Mouse (Mus musculus) forebrain, embryonic 12.5 days (tissue): ENCODE data around the gene Xpo6. TPM values are rescaled to one million over a fixed set of nuclear protein-coding genes. Genes with fewer than 3 reads are reported as not detected.

Experiments used
- ATAC-seq: fragments of 200-750 bp; cut with Nextera tagmentation; 2 replicates; pipeline ENCODE4 v1.8.0; 2017; ENCODE audit warnings: moderate TSS enrichment; ENCODE audit not compliant: low FRiP score
- H3K27ac ChIP-seq: fragments of 300-500 bp; sonication (generic); 2 replicates; pipeline ENCODE4 v1.5.1; 2016; ENCODE audit warnings: mild to moderate bottlenecking
- H3K27me3 ChIP-seq: fragments of 300-500 bp; sonication (generic); 2 replicates; pipeline ENCODE4 v1.6.1; 2016; ENCODE audit warnings: mild to moderate bottlenecking
- H3K36me3 ChIP-seq: fragments of 300-500 bp; sonication (generic); replicated peaks from 2 replicates; pipeline ENCODE4 v1.6.1; 2016; ENCODE audit warnings: mild to moderate bottlenecking
- H3K4me1 ChIP-seq: fragments of 300-500 bp; sonication (generic); 2 replicates; pipeline ENCODE4 v1.6.1; 2016
- H3K4me2 ChIP-seq: fragments of 300-500 bp; sonication (generic); 2 replicates; pipeline ENCODE4 v1.6.1; 2016; ENCODE audit warnings: mild to moderate bottlenecking, moderate library complexity
- H3K4me3 ChIP-seq: fragments of 300-500 bp; sonication (generic); replicated peaks from 2 replicates; pipeline ENCODE4 v1.5.1; 2016; ENCODE audit warnings: mild to moderate bottlenecking
- H3K9ac ChIP-seq: fragments of 300-500 bp; sonication (generic); 2 replicates; pipeline ENCODE4 v1.6.1; 2016; ENCODE audit warnings: mild to moderate bottlenecking
- H3K9me3 ChIP-seq: fragments of 300-500 bp; sonication (generic); 2 replicates; pipeline ENCODE4 v1.6.1; 2016
- WGBS: fragments of 180-500 bp; shearing (Covaris S2); methylation state at CpG from one replicate; pipeline ENCODE4 v1.1.7; 2016; 5-methylcytosine and 5-hydroxymethylcytosine counted together
- polyA plus RNA-seq: library from polyadenylated mRNA; unstranded; fragments of >200 nt; fragmentation: Nextera tagmentation; extraction: Ambion mirVana; gene quantifications from 2 replicates; pipeline ENCODE4 v1.2.1, GENCODE M21; 2016

Gene Xpo6
- polyA plus RNA-seq, 1 experiment from 2014 or later, result 74.8 TPM

DNA sequence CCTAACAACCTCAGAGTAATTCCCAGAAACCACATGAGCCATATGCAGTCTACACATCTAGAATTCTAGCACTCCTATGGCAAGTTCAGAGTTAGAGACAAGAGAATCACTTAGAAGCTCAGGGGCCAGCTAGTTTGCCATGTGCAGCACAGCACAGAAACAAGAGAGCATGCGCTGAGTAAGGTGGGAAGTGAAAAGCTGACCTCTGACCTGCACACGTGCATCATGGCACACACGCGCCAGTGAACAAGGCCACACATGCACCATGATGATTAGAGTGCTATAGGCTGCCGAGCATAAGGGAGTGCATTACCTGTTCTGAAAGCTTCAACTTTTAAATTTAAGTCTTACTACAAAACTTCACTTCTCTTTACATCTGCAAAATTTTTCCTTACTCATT is 45.6 kb downstream of the Xpo6 start:
- 90% methylated on average over 5 of the region's 5 CpGs for WGBS

DNA sequence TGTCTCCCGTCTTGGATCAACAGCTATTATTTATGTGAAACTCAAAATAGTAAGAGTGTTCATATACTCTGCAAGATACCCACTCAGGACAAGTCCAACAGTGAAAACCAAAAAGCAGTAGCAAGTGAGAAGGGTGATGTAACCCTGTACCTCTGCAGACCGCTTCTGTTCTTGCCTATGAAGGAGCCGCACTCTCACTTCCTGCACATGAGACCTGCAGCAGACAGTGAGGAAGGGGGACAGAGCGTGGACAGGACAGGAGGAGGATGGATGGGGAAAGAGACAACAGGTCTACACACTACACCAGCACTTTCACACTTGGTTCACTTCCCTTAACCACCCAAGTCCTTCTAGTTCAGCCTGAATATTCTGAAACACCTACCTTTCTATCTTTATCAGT is 48.0 kb downstream of the Xpo6 start:
- H3K4me1 ChIP-seq, result no peaks in the 10 kb centered on the region
- no peak overlapping the region for H3K4me2 ChIP-seq
- H3K9me3 ChIP-seq, result no peaks in the 10 kb centered on the region
- 90% methylated on average over 4 of the region's 4 CpGs for WGBS
- H3K4me3 ChIP-seq, result no peak overlapping the region
- H3K9ac ChIP-seq, result no peak overlapping the region
- no peak for ATAC-seq
- H3K27ac ChIP-seq, result no peak overlapping the region
- H3K36me3 ChIP-seq, result peaks cover 78% of the 10 kb centered on the region
- H3K27me3 ChIP-seq, result no peaks in the 10 kb centered on the region

More for the DNA sequence above, 45.6 kb downstream of the Xpo6 start:
- Histone ChIP-seq H3K4me3 (no peak overlapping the region), H3K4me1 (no peaks in the 10 kb centered on the region), H3K27me3 (no peaks in the 10 kb centered on the region), H3K4me2 (no peak overlapping the region), H3K9me3 (no peaks in the 10 kb centered on the region), H3K36me3 (peaks cover 74% of the 10 kb centered on the region), H3K9ac (no peak overlapping the region), H3K27ac (no peak overlapping the region)
- no peak for ATAC-seq

DNA sequence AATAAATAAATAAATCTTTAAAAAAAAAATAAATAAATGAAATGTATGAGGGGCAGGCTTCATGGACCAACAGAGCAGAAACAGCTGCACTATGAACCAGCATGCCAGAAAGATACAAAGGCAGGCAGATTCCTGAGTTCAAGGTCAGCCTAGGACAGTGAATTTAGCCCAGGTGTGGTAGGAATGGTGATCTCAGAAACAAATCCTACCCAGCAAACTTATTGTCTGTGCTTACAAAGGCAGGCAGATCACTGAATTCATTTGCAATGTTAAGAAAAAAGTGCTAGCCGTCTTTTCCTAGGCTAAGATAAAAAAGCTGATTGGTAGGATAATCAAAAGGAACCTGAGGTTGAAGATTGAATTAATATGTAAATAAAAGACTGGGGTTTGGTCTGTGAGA is 54.1 kb downstream of the Xpo6 start:
- Histone ChIP-seq H3K27me3 (no peaks in the 10 kb centered on the region), H3K4me3 (no peak overlapping the region), H3K4me1 (no peaks in the 10 kb centered on the region), H3K9ac (no peak overlapping the region), H3K36me3 (peaks cover 61% of the 10 kb centered on the region), H3K4me2 (no peak overlapping the region), H3K9me3 (no peaks in the 10 kb centered on the region), H3K27ac (no peak overlapping the region)
- 76% methylated on average over 1 of the region's 1 CpGs for WGBS
- no peak for ATAC-seq

DNA sequence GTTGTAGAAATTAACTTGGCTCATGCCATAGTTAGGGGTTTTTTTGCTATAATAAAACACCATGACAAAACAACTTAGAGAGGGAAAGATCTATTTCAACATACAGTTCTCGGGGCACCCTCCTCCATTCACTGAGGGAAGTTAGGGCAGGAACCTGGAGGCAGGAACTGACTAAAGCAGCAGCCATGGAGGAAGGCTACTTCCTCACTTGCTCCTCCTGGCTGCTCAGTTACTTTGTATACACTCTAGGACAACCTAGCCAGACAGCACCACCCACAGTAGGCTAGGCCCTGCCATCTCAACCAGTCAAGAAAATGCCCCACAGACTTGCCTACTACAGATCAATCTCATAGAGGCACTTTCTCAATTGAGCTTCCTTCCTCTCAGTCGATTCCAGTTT is 55.9 kb downstream of the Xpo6 start:
- H3K27ac ChIP-seq, result no peak overlapping the region
- H3K4me3 ChIP-seq, result no peak overlapping the region
- H3K4me2 ChIP-seq, result no peak overlapping the region
- H3K27me3 ChIP-seq, result no peaks in the 10 kb centered on the region
- WGBS, result 87% methylated on average over 2 of the region's 2 CpGs
- no peak for ATAC-seq
- H3K9ac ChIP-seq, result no peak overlapping the region
- H3K36me3 ChIP-seq, result peaks cover 63% of the 10 kb centered on the region
- H3K4me1 ChIP-seq, result no peaks in the 10 kb centered on the region
- H3K9me3 ChIP-seq, result no peaks in the 10 kb centered on the region

- H3K27ac ChIP-seq, result no peak overlapping the region
- H3K4me3 ChIP-seq, result no peak overlapping the region
- H3K9ac ChIP-seq, result no peak overlapping the region
- no peaks in the 10 kb centered on the region for H3K9me3 ChIP-seq
- H3K36me3 ChIP-seq, result peaks cover 53% of the 10 kb centered on the region
- H3K4me2 ChIP-seq, result no peak overlapping the region
- WGBS, result 96% methylated on average over 5 of the region's 5 CpGs
- H3K27me3 ChIP-seq, result no peaks in the 10 kb centered on the region
- no peak for ATAC-seq
- H3K4me1 ChIP-seq, result no peaks in the 10 kb centered on the region
Observed at GRCm38 (mm10) chr7:126137850-126138249, 62.5 kb downstream of the Xpo6 start.

DNA sequence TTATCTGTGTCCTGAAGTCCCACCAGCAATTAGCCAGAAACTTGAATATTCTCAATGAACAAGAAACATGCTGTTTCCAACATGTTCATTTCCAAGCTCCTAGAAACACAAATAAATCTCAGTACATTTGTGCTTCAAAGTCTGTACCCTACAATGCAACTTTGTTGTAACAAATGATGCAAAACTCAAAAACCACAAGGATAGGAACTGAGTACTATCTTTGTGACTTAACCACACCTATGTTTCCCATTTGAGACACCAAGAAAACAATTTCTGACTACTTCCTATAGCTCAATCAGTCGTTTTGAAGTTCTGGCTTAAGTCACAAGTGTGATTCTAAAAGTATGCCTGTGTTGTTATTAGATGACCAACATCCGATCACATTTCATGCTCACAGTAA is 64.9 kb downstream of the Xpo6 start:
- no peaks in the 10 kb centered on the region for H3K9me3 ChIP-seq
- peaks cover 58% of the 10 kb centered on the region for H3K36me3 ChIP-seq
- no peaks in the 10 kb centered on the region for H3K27me3 ChIP-seq
- H3K4me1 ChIP-seq, result no peaks in the 10 kb centered on the region
- no peak overlapping the region for H3K9ac ChIP-seq
- ATAC-seq, result no peak
- H3K4me3 ChIP-seq, result no peak overlapping the region
- WGBS, result 88% methylated on average over 2 of the region's 2 CpGs
- H3K4me2 ChIP-seq, result no peak overlapping the region
- no peak overlapping the region for H3K27ac ChIP-seq

GRCm38 (mm10) chr7:126134634-126135321 is 65.5 kb downstream of the Xpo6 start:
- no peak for ATAC-seq
- H3K4me1 ChIP-seq, result no peaks in the 10 kb centered on the region
- no peak overlapping the region for H3K4me3 ChIP-seq
- H3K9me3 ChIP-seq, result no peaks in the 10 kb centered on the region
- no peak overlapping the region for H3K4me2 ChIP-seq
- no peak overlapping the region for H3K27ac ChIP-seq
- peaks cover 57% of the 10 kb centered on the region for H3K36me3 ChIP-seq
- 95% methylated on average over 4 of the region's 4 CpGs for whole genome bisulfite sequencing
- H3K9ac ChIP-seq, result no peak overlapping the region
- no peaks in the 10 kb centered on the region for H3K27me3 ChIP-seq

GRCm38 (mm10) chr7:126127673-126128072 is 72.6 kb downstream of the Xpo6 start:
- no peak overlapping the region for H3K4me2 ChIP-seq
- no peaks in the 10 kb centered on the region for H3K9me3 ChIP-seq
- H3K36me3 ChIP-seq, result peaks cover 68% of the 10 kb centered on the region
- H3K27me3 ChIP-seq, result no peaks in the 10 kb centered on the region
- no peak overlapping the region for H3K27ac ChIP-seq
- WGBS, result 83% methylated on average over 2 of the region's 2 CpGs
- no peak for ATAC-seq
- H3K4me1 ChIP-seq, result no peaks in the 10 kb centered on the region
- no peak overlapping the region for H3K9ac ChIP-seq
- no peak overlapping the region for H3K4me3 ChIP-seq

DNA sequence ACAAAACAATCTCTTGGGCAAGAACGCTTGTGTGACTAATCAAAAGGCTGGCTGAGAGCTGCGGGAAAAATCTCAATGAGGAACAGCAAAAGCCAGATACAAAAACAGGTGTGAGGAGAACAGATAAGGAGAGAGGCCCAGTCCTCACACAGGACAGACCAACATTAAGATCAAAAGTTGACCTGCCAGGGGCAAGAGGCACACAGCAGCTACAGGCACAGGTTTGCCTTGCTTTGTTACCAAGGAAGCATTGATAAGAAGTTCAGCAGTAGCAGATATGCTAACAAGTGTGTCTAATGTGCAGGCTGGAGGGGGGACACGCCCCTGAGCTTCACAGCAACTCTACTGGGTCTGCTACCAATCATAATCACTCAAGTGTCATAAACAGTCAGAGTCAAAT is 73.8 kb downstream of the Xpo6 start:
- Histone ChIP-seq H3K27me3 (no peaks in the 10 kb centered on the region), H3K36me3 (peaks cover 72% of the 10 kb centered on the region), H3K27ac (no peak overlapping the region), H3K4me1 (no peaks in the 10 kb centered on the region), H3K9ac (no peak overlapping the region), H3K9me3 (no peaks in the 10 kb centered on the region), H3K4me3 (no peak overlapping the region), H3K4me2 (no peak overlapping the region)
- 89% methylated on average over 3 of the region's 3 CpGs for WGBS
- no peak for ATAC-seq

- no peak for ATAC-seq
- Histone ChIP-seq H3K9me3 (no peaks in the 10 kb centered on the region), H3K9ac (no peak overlapping the region), H3K36me3 (peaks cover 72% of the 10 kb centered on the region), H3K27me3 (no peaks in the 10 kb centered on the region), H3K27ac (no peak overlapping the region), H3K4me3 (no peak overlapping the region), H3K4me1 (no peaks in the 10 kb centered on the region), H3K4me2 (no peak overlapping the region)
- 89% methylated on average over 4 of the region's 4 CpGs for WGBS
Observed at GRCm38 (mm10) chr7:126121533-126121932, 78.8 kb downstream of the Xpo6 start.

DNA sequence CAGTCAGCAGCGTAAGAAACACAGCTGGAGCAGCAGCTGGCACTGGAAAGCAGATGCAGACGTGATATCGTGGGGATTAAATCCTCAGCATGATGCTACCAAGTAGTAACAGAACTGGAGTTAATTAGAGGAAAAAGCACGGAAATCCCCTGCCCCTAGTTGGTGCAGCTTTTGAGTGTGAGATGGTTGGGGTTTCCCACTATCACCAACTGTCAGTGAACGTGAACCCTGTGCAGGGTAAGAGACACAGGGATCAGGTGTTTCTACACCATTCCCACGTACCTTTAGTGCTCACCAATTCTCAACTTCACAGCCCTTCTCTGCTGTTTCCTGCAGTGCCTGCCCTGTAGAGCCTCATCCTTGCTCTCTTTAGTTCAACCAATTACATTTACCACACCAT is 80.5 kb downstream of the Xpo6 start:
- no peak overlapping the region for H3K27ac ChIP-seq
- H3K9ac ChIP-seq, result no peak overlapping the region
- H3K4me3 ChIP-seq, result no peak overlapping the region
- H3K9me3 ChIP-seq, result no peaks in the 10 kb centered on the region
- WGBS, result 60% methylated on average over 6 of the region's 6 CpGs
- no peaks in the 10 kb centered on the region for H3K4me1 ChIP-seq
- no peaks in the 10 kb centered on the region for H3K27me3 ChIP-seq
- no peak overlapping the region for H3K4me2 ChIP-seq
- ATAC-seq, result no peak
- peaks cover 77% of the 10 kb centered on the region for H3K36me3 ChIP-seq

DNA sequence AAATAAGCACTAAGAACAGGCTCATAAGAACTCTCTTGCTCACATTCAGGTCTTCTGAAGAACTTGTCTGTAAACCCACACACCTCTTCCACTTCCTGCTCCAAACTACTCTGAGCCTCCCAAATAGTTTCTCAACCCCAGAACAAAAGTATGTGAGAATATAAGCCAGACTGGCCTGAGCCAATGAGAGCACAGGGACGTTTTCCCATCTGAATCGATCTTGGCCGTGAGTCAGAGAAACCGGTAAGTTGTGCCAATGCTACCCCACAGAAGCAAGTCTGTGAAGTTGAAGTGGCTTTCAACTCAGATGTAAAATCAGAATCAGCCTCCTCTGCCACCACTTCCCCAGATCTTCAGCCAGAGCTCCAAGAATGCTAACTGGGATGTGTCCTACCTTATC is 87.0 kb downstream of the Xpo6 start:
- Histone ChIP-seq H3K27me3 (no peaks in the 10 kb centered on the region), H3K27ac (no peak overlapping the region), H3K36me3 (peaks cover 73% of the 10 kb centered on the region), H3K9ac (no peak overlapping the region), H3K9me3 (no peaks in the 10 kb centered on the region), H3K4me3 (no peak overlapping the region), H3K4me2 (no peak overlapping the region), H3K4me1 (no peaks in the 10 kb centered on the region)
- WGBS, result 96% methylated on average over 4 of the region's 4 CpGs
- no peak for ATAC-seq

GRCm38 (mm10) chr7:126111230-126111629 is 89.1 kb downstream of the Xpo6 start:
- H3K27me3 ChIP-seq, result no peaks in the 10 kb centered on the region
- no peaks in the 10 kb centered on the region for H3K9me3 ChIP-seq
- ATAC-seq, result no peak
- no peak overlapping the region for H3K9ac ChIP-seq
- H3K36me3 ChIP-seq, result peaks cover 86% of the 10 kb centered on the region
- no peaks in the 10 kb centered on the region for H3K4me1 ChIP-seq
- no peak overlapping the region for H3K27ac ChIP-seq
- H3K4me2 ChIP-seq, result no peak overlapping the region
- no peak overlapping the region for H3K4me3 ChIP-seq
- 84% methylated on average over 2 of the region's 2 CpGs for WGBS
